Mouse (Mus musculus): ENCODE measurements at regions not wholly inside any gene's neighbourhood (a gene's known extent, or its start where the extent isn't known, plus 50 kb on each side); places are given as distances from the start of the nearest gene placed in this dataset.
A peak's percentile ranks its signal among the peaks of the same experiment; 100 is the strongest.

DNA sequence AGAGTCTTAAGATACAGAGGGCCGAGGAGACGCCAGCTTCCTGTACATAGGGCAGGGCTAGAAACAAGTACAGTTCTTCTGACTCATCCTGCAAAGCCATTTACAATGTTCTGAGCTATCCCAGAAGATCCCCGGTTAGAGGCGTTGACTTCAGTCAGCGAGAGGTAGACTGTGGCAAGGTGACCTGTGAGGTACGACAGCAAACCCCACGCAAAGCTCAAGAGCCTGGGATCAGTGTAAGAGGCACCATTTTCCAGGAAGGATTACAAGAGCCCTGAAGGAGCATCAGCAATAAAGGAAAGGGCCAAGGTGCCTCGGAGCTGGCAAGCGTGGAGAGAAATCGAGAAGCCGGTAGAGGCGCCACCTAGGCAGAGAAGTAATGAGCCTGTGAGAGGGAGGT, 61.8 kb upstream of the Frmd6 start:
- DNase-seq (ENCODE audit: low spot score), result no peak

DNA sequence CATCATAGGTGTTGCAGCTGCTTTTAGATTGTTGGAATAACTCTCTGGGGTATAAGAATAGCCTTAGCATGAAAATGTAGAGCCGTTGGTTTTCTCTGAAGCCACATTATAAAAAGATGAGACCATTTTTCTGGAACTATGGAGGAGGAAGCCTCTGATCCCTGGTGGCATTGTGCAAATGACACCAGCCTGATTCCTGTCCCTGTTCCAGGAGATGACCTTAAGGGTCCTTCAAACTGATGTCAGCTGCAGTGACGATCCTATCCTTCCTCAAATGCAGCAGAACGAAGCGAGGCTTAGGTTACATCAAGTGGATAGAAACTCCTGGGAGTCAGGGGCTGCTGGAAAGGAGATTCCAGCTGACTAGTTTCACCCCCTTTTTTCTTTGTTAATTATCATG, 59.0 kb upstream of the Frmd6 start:
- DNase-seq (ENCODE audit: low spot score), result no peak

- DNase-seq (ENCODE audit: low spot score), result no peak
Observed at GRCm38 (mm10) chr12:70767959-70768358, 57.4 kb upstream of the Frmd6 start.

DNA sequence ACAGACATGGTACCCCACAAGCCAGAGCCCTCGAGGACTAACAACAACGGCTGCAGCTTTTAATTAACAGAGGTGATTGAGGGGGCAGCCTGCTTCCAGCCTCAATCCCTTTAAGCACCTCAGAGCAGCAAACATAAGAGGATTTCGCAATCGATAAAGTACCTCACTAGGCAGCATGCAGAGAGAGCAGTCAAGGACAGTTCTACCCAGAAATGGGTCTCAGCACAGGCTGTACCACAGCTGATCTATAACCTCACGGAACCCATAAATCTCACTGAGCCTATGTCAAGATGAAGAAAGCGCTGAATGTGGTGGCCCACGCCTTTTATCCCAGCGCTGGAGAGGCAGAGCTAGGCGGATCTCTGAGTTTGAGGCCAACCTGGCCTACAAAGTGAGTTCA, 56.6 kb upstream of the Frmd6 start:
- no peak for DNase-seq (ENCODE audit: low spot score)

- DNase-seq (ENCODE audit: low spot score), result no peak
Observed at GRCm38 (mm10) chr12:70769538-70770176, 55.7 kb upstream of the Frmd6 start.

DNA sequence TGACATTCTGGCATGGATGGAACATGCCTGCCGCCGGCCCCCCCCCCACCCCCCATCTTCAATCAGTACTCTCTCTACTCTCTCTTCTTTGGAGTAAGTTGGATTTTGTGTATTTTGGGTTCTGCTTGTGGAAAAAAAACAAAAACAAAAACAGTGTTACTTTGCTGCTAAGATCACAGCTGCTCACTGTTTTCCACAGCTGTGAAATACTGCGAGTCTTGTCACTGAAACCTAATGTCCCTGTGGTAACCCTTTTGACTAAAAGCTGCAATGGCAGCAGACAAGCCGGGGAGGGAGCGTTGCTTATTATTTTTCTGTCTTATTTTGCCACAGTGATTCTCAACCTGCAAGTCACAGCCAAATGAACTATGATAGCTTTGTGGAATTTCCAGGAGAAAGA, 51.3 kb upstream of the Frmd6 start:
- no peak for DNase-seq (ENCODE audit: low spot score)

DNA sequence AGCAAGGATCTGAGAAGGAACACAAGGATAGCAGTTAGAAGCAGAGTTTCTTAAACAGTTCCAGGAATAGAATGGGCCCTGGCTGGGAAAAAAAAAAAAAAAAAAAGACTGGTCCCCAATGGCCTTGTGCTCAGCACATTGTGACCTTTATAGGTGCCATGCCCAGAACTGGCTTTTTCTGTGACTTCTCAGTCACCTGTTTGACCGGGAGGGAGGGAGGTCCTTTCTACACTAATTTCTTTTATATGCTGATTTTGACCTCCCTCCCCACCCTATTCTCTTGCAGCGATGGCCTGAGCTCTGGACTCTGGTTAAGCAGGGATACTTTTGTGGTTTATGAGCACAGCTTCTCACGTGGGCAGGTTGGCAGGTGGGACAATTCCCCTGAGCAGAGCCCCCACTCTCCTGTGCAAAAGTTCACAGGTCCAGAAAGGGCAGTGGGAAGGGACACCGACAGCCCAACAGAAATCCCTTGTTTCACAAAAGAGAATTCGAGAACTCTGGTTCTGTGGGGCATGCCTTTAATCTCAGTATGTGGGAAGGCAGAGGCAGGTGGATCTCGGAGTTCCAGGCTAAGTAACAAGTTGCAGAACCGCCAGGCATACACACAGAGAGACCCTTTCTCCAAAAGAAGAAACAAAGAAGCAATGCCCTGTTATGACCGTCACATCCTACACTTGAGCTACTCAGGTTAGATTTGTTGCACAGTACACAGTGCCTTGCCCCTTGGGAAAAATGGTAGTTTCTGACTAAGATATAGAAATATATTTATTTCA, 50.3 kb upstream of the Frmd6 start:
- DNase-seq (ENCODE audit: low spot score), result peak; percentile 56

All from testis, postnatal 14 days (tissue).